Mouse (Mus musculus) brain, embryonic 14.5 days (tissue): ENCODE measurements at regions not wholly inside any gene's neighbourhood (a gene's known extent, or its start where the extent isn't known, plus 50 kb on each side); places are given as distances from the start of the nearest gene placed in this dataset.

Experiments
- DNase-seq: peaks from one replicate; pipeline ENCODE4 v3.0.0-alpha.2; 2011; ENCODE audit warnings: low read depth
- CTCF ChIP-seq: fragments of 200-500 bp; IDR thresholded peaks from 2 replicates; pipeline ENCODE4 v1.5.1; 2012; ENCODE audit warnings: inconsistent platforms, mild to moderate bottlenecking, moderate library complexity, borderline replicate concordance; ENCODE audit not compliant: insufficient read depth, insufficient read length; ENCODE audit errors: extremely low read depth
- POLR2A ChIP-seq: fragments of 200-500 bp; IDR thresholded peaks from 2 replicates; pipeline ENCODE4 v1.6.1; 2012; ENCODE audit warnings: mild to moderate bottlenecking, inconsistent platforms, borderline replicate concordance; ENCODE audit not compliant: poor library complexity, insufficient read depth, insufficient read length, severe bottlenecking; ENCODE audit errors: extremely low read depth

- no peak for DNase-seq
- TF ChIP-seq POLR2A (no peak), CTCF (no peak)
Measured at GRCm38 (mm10) chr7:66593619-66594018, 95.8 kb downstream of the Asb7 start.

- DNase-seq = no peak
Measured at GRCm38 (mm10) chr7:66591594-66592290, 97.7 kb downstream of the Asb7 start.

GRCm38 (mm10) chr7:66586511-66586910 lies 102.9 kb downstream of the Asb7 start:
- TF ChIP-seq POLR2A (no peak), CTCF (no peak)
- DNase-seq = no peak

More at GRCm38 (mm10) chr7:66591594-66592290, 97.7 kb downstream of the Asb7 start:
- TF ChIP-seq CTCF = no peak
- no peak for TF ChIP-seq POLR2A

- TF ChIP-seq CTCF (no peak), POLR2A (no peak)
- peak; percentile 12 for DNase-seq
Measured at GRCm38 (mm10) chr7:66580687-66581151, 108.7 kb downstream of the Asb7 start.

- no peak for DNase-seq
- no peak for TF ChIP-seq POLR2A
- TF ChIP-seq CTCF = no peak
Measured at GRCm38 (mm10) chr7:66576261-66576660, 113.1 kb downstream of the Asb7 start.

GRCm38 (mm10) chr7:66571451-66571850 lies 117.9 kb downstream of the Asb7 start:
- TF ChIP-seq POLR2A (no peak), CTCF (no peak)
- DNase-seq = no peak

- TF ChIP-seq CTCF (no peak), POLR2A (no peak)
Measured at GRCm38 (mm10) chr7:66547694-66548093, 120.4 kb upstream of the Aldh1a3 start.

GRCm38 (mm10) chr7:66545184-66545583 lies 117.9 kb upstream of the Aldh1a3 start:
- no peak for DNase-seq
- TF ChIP-seq CTCF (no peak), POLR2A (no peak)

More at GRCm38 (mm10) chr7:66547694-66548093, 120.4 kb upstream of the Aldh1a3 start:
- no peak for DNase-seq

- DNase-seq = no peak
- TF ChIP-seq CTCF = no peak
- TF ChIP-seq POLR2A = no peak
Measured at GRCm38 (mm10) chr7:66544352-66545053, 117.2 kb upstream of the Aldh1a3 start.

- no peak for DNase-seq
- no peak for TF ChIP-seq CTCF
Measured at GRCm38 (mm10) chr7:66532596-66532995, 105.3 kb upstream of the Aldh1a3 start.

GRCm38 (mm10) chr7:66532048-66532447 lies 104.7 kb upstream of the Aldh1a3 start:
- DNase-seq = no peak
- TF ChIP-seq CTCF = no peak
- no peak for TF ChIP-seq POLR2A

- DNase-seq = no peak
Measured at GRCm38 (mm10) chr7:66531111-66531510, 103.8 kb upstream of the Aldh1a3 start.

GRCm38 (mm10) chr7:66528881-66529280 lies 101.6 kb upstream of the Aldh1a3 start:
- no peak for DNase-seq

More at GRCm38 (mm10) chr7:66531111-66531510, 103.8 kb upstream of the Aldh1a3 start:
- no peak for TF ChIP-seq CTCF
- no peak for TF ChIP-seq POLR2A

More at GRCm38 (mm10) chr7:66528881-66529280, 101.6 kb upstream of the Aldh1a3 start:
- TF ChIP-seq CTCF (no peak), POLR2A (no peak)
